Mouse (Mus musculus) CH12.LX (cell line): ENCODE results near the gene Ip6k1. TPM values are rescaled to one million over a fixed set of nuclear protein-coding genes. Genes with fewer than 3 reads are reported as not detected.
A peak's percentile ranks its signal among the peaks of the same experiment; 100 is the strongest.

Experiments
- DNase-seq: peaks from one replicate; pipeline ENCODE4 v3.0.0-alpha.2; 2013; ENCODE audit errors: extremely low read depth
- H3K27ac ChIP-seq: 2 replicates; pipeline ENCODE4 v1.5.1; 2012; ENCODE audit warnings: low read depth, mild to moderate bottlenecking, control low read depth, moderate library complexity; ENCODE audit not compliant: insufficient read depth
- H3K27me3 ChIP-seq: replicated peaks from 2 replicates; pipeline ENCODE3; 2012; ENCODE audit warnings: inconsistent platforms
- H3K36me3 ChIP-seq, 2 experiments: replicated peaks in 1 of 2; 2 replicates each; pipeline versions ENCODE3 to v1.6.1; 2012; ENCODE audit warnings: inconsistent platforms in 1 of 2, low read length in 1 of 2, mild to moderate bottlenecking in 1 of 2, mixed read lengths in 1 of 2, moderate library complexity in 1 of 2; ENCODE audit not compliant: control insufficient read depth in 1 of 2, insufficient read depth in 1 of 2
- H3K4me1 ChIP-seq, 2 experiments: 2 replicates each; pipeline ENCODE4 v1.6.1; 2012; ENCODE audit warnings: inconsistent platforms in 1 of 2, moderate library complexity in 1 of 2; ENCODE audit not compliant: insufficient read depth in 2 of 2, control insufficient read depth in 1 of 2
- H3K4me2 ChIP-seq: 2 replicates; pipeline ENCODE4 v1.6.1; 2012; ENCODE audit warnings: low read depth, mild to moderate bottlenecking, control low read depth; ENCODE audit not compliant: poor library complexity, insufficient read depth, severe bottlenecking
- H3K4me3 ChIP-seq, 3 experiments: fragments of 150-350 bp in 1 of 3; sonication (generic) in 1 of 3; replicated peaks in 1 of 3; 2 replicates each; pipeline versions ENCODE3 to v1.5.1; 2011 to 2012; ENCODE audit warnings: low read depth in 2 of 3, low read length in 2 of 3, mild to moderate bottlenecking in 2 of 3, moderate library complexity in 2 of 3, control low read depth in 1 of 3, improper control_type of control experiment in 1 of 3, inconsistent platforms in 1 of 3, mixed read lengths in 1 of 3; ENCODE audit not compliant: poor library complexity in 1 of 3
- H3K79me2 ChIP-seq: replicated peaks from 2 replicates; pipeline ENCODE4 v1.6.1; 2012; ENCODE audit warnings: mild to moderate bottlenecking, moderate library complexity; ENCODE audit not compliant: control insufficient read depth, poor library complexity, insufficient read depth, severe bottlenecking; ENCODE audit errors: extremely low read depth
- H3K9ac ChIP-seq: 2 replicates; pipeline ENCODE4 v1.6.1; 2012; ENCODE audit warnings: low read depth, mild to moderate bottlenecking, control low read depth, moderate library complexity; ENCODE audit not compliant: insufficient read depth
- H3K9me3 ChIP-seq: replicated peaks from 2 replicates; pipeline ENCODE3; 2012; ENCODE audit warnings: low read length, inconsistent platforms, mixed read lengths
- BHLHE40 ChIP-seq: IDR thresholded peaks from 2 replicates; pipeline ENCODE4 v1.6.1; 2011; ENCODE audit warnings: mild to moderate bottlenecking, low read depth, low read length, improper control_type of control experiment
- CHD2 ChIP-seq: IDR thresholded peaks from 2 replicates; pipeline ENCODE4 v1.6.1; 2011; ENCODE audit warnings: low read length, improper control_type of control experiment
- CTCF ChIP-seq, 2 experiments: IDR thresholded peaks in 1 of 2; conservative IDR thresholded peaks in 1 of 2; 2 replicates each; pipeline ENCODE4 v1.5.1; 2011 to 2012; ENCODE audit warnings: low read depth in 2 of 2, low read length in 2 of 2, improper control_type of control experiment in 1 of 2, inconsistent platforms in 1 of 2, mild to moderate bottlenecking in 1 of 2, moderate library complexity in 1 of 2
- ELF1 ChIP-seq: IDR thresholded peaks from 2 replicates; pipeline ENCODE4 v1.6.1; 2014; ENCODE audit warnings: low read depth, mild to moderate bottlenecking, inconsistent platforms, low read length, improper control_type of control experiment
- EP300 ChIP-seq: IDR thresholded peaks from 2 replicates; pipeline ENCODE4 v1.6.1; 2011; ENCODE audit warnings: low read length, improper control_type of control experiment
- GABPA ChIP-seq: IDR thresholded peaks from 2 replicates; pipeline ENCODE4 v1.6.1; 2012; ENCODE audit warnings: low read depth, low read length, improper control_type of control experiment, inconsistent platforms; ENCODE audit not compliant: insufficient replicate concordance
- IRF4 ChIP-seq: IDR thresholded peaks from 2 replicates; pipeline ENCODE4 v1.6.1; 2014; ENCODE audit warnings: low read depth, mild to moderate bottlenecking, inconsistent platforms, low read length, improper control_type of control experiment
- JUN ChIP-seq: IDR thresholded peaks from 2 replicates; pipeline ENCODE4 v1.6.1; 2011; ENCODE audit warnings: low read depth, mild to moderate bottlenecking, low read length, improper control_type of control experiment, moderate library complexity; ENCODE audit not compliant: insufficient read depth
- JUND ChIP-seq: conservative IDR thresholded peaks from 2 replicates; pipeline ENCODE4 v1.6.1; 2011; ENCODE audit warnings: low read depth, low read length, improper control_type of control experiment
- MAX ChIP-seq: IDR thresholded peaks from 2 replicates; pipeline ENCODE4 v1.6.1; 2011; ENCODE audit warnings: low read length, improper control_type of control experiment
- MEF2A ChIP-seq: IDR thresholded peaks from 2 replicates; pipeline ENCODE4 v1.6.1; 2014; ENCODE audit warnings: low read depth, mild to moderate bottlenecking, inconsistent platforms, low read length, improper control_type of control experiment, borderline replicate concordance
- MXI1 ChIP-seq: IDR thresholded peaks from 2 replicates; pipeline ENCODE4 v1.6.1; 2011; ENCODE audit warnings: mild to moderate bottlenecking, low read depth, low read length, improper control_type of control experiment
- MYC ChIP-seq: IDR thresholded peaks from 2 replicates; pipeline ENCODE4 v1.6.1; 2011; ENCODE audit warnings: low read depth, mild to moderate bottlenecking, improper control_type of control experiment, low read length
- NELFE ChIP-seq: IDR thresholded peaks from 2 replicates; pipeline ENCODE4 v1.6.1; 2011; ENCODE audit warnings: low read depth, low read length, improper control_type of control experiment
- NRF1 ChIP-seq: IDR thresholded peaks from 2 replicates; pipeline ENCODE4 v1.6.1; 2014; ENCODE audit warnings: low read depth, mild to moderate bottlenecking, inconsistent platforms, low read length, improper control_type of control experiment, moderate library complexity
- POLR2A ChIP-seq: IDR thresholded peaks from 2 replicates; pipeline ENCODE4 v1.6.1; 2011; ENCODE audit warnings: low read depth, mild to moderate bottlenecking, improper control_type of control experiment, low read length
- RAD21 ChIP-seq: IDR thresholded peaks from 2 replicates; pipeline ENCODE4 v1.6.1; 2011; ENCODE audit warnings: low read depth, mild to moderate bottlenecking, low read length, improper control_type of control experiment, moderate library complexity
- SMC3 ChIP-seq: IDR thresholded peaks from 2 replicates; pipeline ENCODE4 v1.6.1; 2011; ENCODE audit warnings: low read depth, low read length, improper control_type of control experiment
- UBTF ChIP-seq: IDR thresholded peaks from 2 replicates; pipeline ENCODE4 v1.6.1; 2012; ENCODE audit warnings: low read depth, mild to moderate bottlenecking, inconsistent platforms, low read length, improper control_type of control experiment, moderate library complexity
- USF1 ChIP-seq: IDR thresholded peaks from 2 replicates; pipeline ENCODE4 v1.6.1; 2014; ENCODE audit warnings: low read depth, mild to moderate bottlenecking, inconsistent platforms, low read length, improper control_type of control experiment
- ZC3H11A ChIP-seq: IDR thresholded peaks from 2 replicates; pipeline ENCODE4 v1.6.1; 2012; ENCODE audit warnings: low read depth, mild to moderate bottlenecking, inconsistent platforms, low read length, improper control_type of control experiment
- dilution Hi-C: fragments of 300-500 bp; cut with MboI; formaldehyde crosslinking; loops from 2 replicates; pipeline ENCODE4 v1.14.3; 2020; ENCODE audit warnings: low sequenced_read_pairs; ENCODE audit not compliant: extremely low pct_unique_long_range_greater_than_20kb, extremely low pct_ligation_motif_present
- in situ Hi-C: fragments of 300-500 bp; cut with MboI; formaldehyde crosslinking; loops from 3 replicates; pipeline ENCODE4 v1.14.3; 2019; ENCODE audit warnings: low sequenced_read_pairs, low pct_ligation_motif_present, low pct_unique_long_range_greater_than_20kb, mixed read lengths
- polyA plus RNA-seq: library from polyadenylated mRNA; unstranded; fragments of >175 nt; gene quantifications from 2 replicates; pipeline ENCODE4 v1.2.1, GENCODE M21; 2012; ENCODE audit warnings: low read depth; ENCODE audit not compliant: insufficient read length
- total RNA-seq, 2 experiments: library from RNA; depleted of rRNA; stranded (reverse); fragments of 300-350 nt in 1 of 2; fragments of >200 nt in 1 of 2; gene quantifications; 2 replicates each; pipeline ENCODE4 v1.2.3; 2012 to 2014

Ip6k1 gene
- total and polyA plus RNA-seq, 3 experiments, result 26.0 to 40.7 (median 27.1) TPM

DNA sequence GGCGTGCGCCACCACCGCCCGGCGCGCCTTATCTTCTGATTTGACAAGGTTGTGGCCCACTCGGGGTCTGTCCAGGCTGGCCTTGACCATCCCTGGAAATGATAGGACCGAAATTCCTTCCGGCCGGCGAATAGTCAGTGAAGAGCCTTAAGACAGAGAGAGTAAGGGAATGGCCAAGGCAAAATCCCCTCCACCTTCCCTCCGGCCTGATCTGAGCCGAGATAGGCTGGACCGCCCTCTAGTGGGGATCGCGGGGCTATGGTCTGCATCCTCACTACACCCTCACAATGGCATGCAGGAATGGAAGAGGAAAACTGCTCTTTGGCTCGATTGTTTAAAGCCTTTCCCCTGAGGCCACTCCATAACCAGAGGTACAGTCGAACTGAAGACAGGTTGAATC lies 15.9 kb upstream of the Ip6k1 start:
- Histone ChIP-seq H3K4me2 (peak overlapping the region; percentile 90), H3K27ac (no peak overlapping the region), H3K9me3 (no peaks in the 10 kb centered on the region), H3K4me3 (peak overlapping the region in 1 of 3 experiments; percentile 92), H3K9ac (0 out of 2 replicates have a peak overlapping the region, but pooled peaks have one; percentile 12), H3K36me3 (peaks cover 29 to 34% of the 10 kb centered on the region in 2 experiments), H3K79me2 (no peaks in the 10 kb centered on the region), H3K27me3 (no peaks in the 10 kb centered on the region), H3K4me1 (peaks cover 25 to 44% of the 10 kb centered on the region in 2 experiments)
- dilution Hi-C loops (no loop called here), in situ Hi-C loops (no loop called here)
- peak; percentile 83 for DNase-seq
- TF ChIP-seq SMC3 (peak; percentile 94), UBTF (no peak), JUN (no peak), CTCF (conservative IDR thresholded peaks at IDR 0.05 in 1 of 2, IDR thresholded peaks at IDR 0.05 in 1 of 2; ENCODE audit: low read depth in 2 of 2, low read length in 2 of 2) (peak; percentile 60 to 95), MYC (0 out of 2 replicates have a peak, but pooled peaks have one; percentile 24), RAD21 (peak; percentile 85), BHLHE40 (no peak), ZC3H11A (peak; percentile 9; the same call in 1 of the 2 replicates), NELFE (0 out of 2 replicates have a peak, but pooled peaks have one; percentile 21), IRF4 (0 out of 2 replicates have a peak, but pooled peaks have one; percentile 38)

DNA sequence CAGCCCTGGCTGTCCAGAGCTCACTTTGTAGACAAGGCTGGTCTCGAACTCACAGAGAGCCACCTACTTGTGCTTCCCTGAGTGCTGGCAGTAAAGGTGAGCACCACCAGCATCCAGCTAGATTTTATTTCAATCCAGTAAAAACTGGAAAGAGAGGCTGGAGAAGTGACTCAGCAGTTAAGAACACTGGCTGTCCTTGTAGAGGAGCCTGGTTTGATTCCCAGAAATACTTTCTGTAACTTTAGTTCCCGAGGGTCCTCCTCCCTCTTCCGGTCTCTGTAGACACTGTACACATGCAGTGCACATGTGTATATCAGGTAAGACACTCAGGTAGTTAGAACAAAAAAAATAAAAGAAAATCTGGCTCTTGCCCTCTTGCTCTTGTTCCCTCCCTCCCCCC lies 14.4 kb upstream of the Ip6k1 start:
- in situ Hi-C loops (no loop called here), dilution Hi-C loops (no loop called here)
- Histone ChIP-seq H3K4me1 (peaks cover 17 to 28% of the 10 kb centered on the region in 2 experiments), H3K79me2 (no peaks in the 10 kb centered on the region), H3K36me3 (peaks cover 17 to 19% of the 10 kb centered on the region in 2 experiments), H3K27me3 (no peaks in the 10 kb centered on the region), H3K27ac (no peak overlapping the region), H3K9ac (no peak overlapping the region), H3K4me2 (no peak overlapping the region), H3K9me3 (no peaks in the 10 kb centered on the region)
- DNase-seq, result no peak
- TF ChIP-seq ELF1 (no peak), EP300 (no peak), POLR2A (no peak), CHD2 (no peak)
- TF ChIP-seq, all 38 proteins: peak for 0
- no peak overlapping the region for H3K4me3 ChIP-seq

DNA sequence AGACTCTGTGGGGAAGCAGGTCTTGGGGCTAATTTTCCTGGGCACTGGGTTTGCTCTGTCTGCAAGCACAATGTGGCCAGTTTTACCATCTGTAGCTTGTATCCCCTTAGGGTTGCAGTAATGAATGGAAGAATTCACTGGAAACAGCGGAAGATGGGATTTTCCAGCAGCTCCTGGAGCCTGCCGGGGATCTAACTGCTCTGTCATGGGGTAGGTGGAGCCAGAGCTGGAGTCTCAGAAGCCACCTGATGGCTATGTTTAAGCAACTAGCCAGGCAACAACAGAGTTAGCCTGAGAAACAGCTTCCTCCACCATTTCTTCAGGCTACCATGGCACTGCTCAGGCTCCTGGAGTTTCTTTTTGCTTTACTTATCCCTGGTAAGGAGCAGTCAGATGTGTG lies 10.1 kb upstream of the Ip6k1 start, which contains the start of gene Cdhr4:
Gene Cdhr4 (plus strand): TSS at position 301 of the 400 bp plus-strand sequence.
- in situ Hi-C loops, result no loop called here
- Histone ChIP-seq H3K27me3 (no peaks in the 10 kb centered on the region), H3K27ac (no peak within 1 kb of the TSS), H3K9me3 (no peaks in the 10 kb centered on the region), H3K4me1 (peaks cover 0 to 16% of the 10 kb centered on the region in 2 experiments; a peak in 2 of 4 replicates), H3K36me3 (no peaks in the 10 kb centered on the region), H3K9ac (no peak within 1 kb of the TSS), H3K4me3 (no peak within 1 kb of the TSS), H3K4me2 (no peak within 1 kb of the TSS), H3K79me2 (no peaks in the 10 kb centered on the region)
- TF ChIP-seq UBTF, result no peak
- TF ChIP-seq GABPA, result no peak
- no peak for TF ChIP-seq ZC3H11A
- no peak for TF ChIP-seq JUND
- TF ChIP-seq NELFE, result no peak
- no peak for TF ChIP-seq MAX
- no peak for TF ChIP-seq EP300
- TF ChIP-seq MEF2A, result no peak
- no peak for TF ChIP-seq USF1
- TF ChIP-seq IRF4, result no peak
- TF ChIP-seq MXI1, result no peak
- TF ChIP-seq JUN, result no peak
- TF ChIP-seq NRF1, result no peak
- DNase-seq, result no peak
- dilution Hi-C loops, result no loop called here
